Mouse (Mus musculus) liver, adult 2 months (tissue): ENCODE results near the gene Rab19.
"Not testable (repeated sequence)": the region's sequence is repeated elsewhere in the genome, so short reads cannot be mapped to it uniquely, and the experiment has no call there.

ENCODE experiments used
- CTCF ChIP-seq: fragments of 200-500 bp; IDR thresholded peaks from 2 replicates; pipeline ENCODE4 v1.5.1; 2011; ENCODE audit warnings: low read depth, low read length, control low read depth
- POLR2A ChIP-seq: fragments of 200-500 bp; IDR thresholded peaks from 2 replicates; pipeline ENCODE4 v1.6.1; 2011; ENCODE audit warnings: low read length, control low read depth; ENCODE audit not compliant: insufficient read depth; ENCODE audit errors: extremely low read depth

GRCm38 (mm10) chr6:39359207-39359606, 21.8 kb upstream of the Rab19 start:
- TF ChIP-seq CTCF, POLR2A: not testable (repeated sequence)
